Mouse (Mus musculus) stomach, postnatal 0 days (tissue): ENCODE data around the gene Nr2f6.

Experiments used
- CTCF ChIP-seq: IDR thresholded peaks from 2 replicates; pipeline ENCODE4 v1.5.1; 2016; ENCODE audit warnings: antibody characterized with exemption, low read depth, mild to moderate bottlenecking, moderate library complexity
- EP300 ChIP-seq: optimal IDR thresholded peaks from 2 replicates; pipeline ENCODE3; 2016; ENCODE audit warnings: antibody characterized with exemption

- TF ChIP-seq EP300 = no peak
- no peak for TF ChIP-seq CTCF
These were observed 5.2 kb downstream of the Nr2f6 start for GRCm38 (mm10) chr8:71376423-71377030.
